ENCODE assay signal across 13 mouse cellular contexts in genomic region chr4:15796319-15796718, GRCm38 (mm10).
"Had no signal": no experiment of that assay in that cellular context is flagged by ENCODE, and none has a peak within 500 bp of the region (broad histone marks: within the 10 kb centered on the region; RNA-seq: fewer than 3 reads in every experiment).

No protein-coding gene starts in this region.

- DNase-seq: kidney, adult 11 months; kidney, adult 8-10 months; kidney, postnatal 10 days; kidney, postnatal 36 days; layer of hippocampus, postnatal 36 days; liver, postnatal 0 days; lung, embryonic 14.5 days; spleen, adult 18-20 months; thymus, adult 18-20 months; thymus, postnatal 36 days had no signal

- ATAC-seq: intestine, embryonic 15.5 days; liver, postnatal 0 days; lung, postnatal 0 days; midbrain, embryonic 15.5 days had no signal
